Mouse (Mus musculus): ENCODE results near the gene Trib3. TPM values are rescaled to one million over a fixed set of nuclear protein-coding genes. Genes with fewer than 3 reads are reported as not detected.
A peak's percentile ranks its signal among the peaks of the same experiment; 100 is the strongest.

Gene Trib3
- polyA plus RNA-seq, 1 experiment = not detected

DNA sequence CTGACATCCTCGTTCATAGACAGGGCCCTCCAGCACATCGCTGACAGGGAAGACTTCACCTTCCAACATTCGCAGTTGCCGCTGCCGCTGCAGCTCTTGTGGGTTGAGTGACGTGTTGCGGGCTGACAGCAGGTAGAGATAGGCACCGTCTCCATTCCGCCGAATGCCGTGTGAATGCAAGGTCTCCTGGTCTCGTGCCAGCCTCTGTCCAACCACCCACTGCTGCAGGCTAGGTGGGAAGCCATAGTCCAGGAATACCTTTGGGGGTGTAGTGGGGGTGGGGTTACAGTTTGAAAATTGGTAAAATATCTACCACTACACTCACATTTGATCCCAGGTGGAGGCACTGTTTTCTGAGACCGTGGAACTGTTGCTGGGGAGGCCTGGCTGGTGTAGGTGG, 17.7 kb downstream of the Trib3 start:
- no peak overlapping the region for H3K4me3 ChIP-seq (ENCODE audit: insufficient read depth, low read depth, low read length)
- no peak overlapping the region for H3K27ac ChIP-seq (ENCODE audit: insufficient read depth, low read depth, low read length)
- WGBS = 89% methylated on average over 13 of the region's 13 CpGs
- no peak for TF ChIP-seq POLR2A (IDR thresholded peaks at IDR 0.05; ENCODE audit: insufficient read depth, low read depth, low read length)
- peaks cover 18% of the 10 kb centered on the region for H3K4me1 ChIP-seq (ENCODE audit: control insufficient read depth, insufficient read depth, low read length)

DNA sequence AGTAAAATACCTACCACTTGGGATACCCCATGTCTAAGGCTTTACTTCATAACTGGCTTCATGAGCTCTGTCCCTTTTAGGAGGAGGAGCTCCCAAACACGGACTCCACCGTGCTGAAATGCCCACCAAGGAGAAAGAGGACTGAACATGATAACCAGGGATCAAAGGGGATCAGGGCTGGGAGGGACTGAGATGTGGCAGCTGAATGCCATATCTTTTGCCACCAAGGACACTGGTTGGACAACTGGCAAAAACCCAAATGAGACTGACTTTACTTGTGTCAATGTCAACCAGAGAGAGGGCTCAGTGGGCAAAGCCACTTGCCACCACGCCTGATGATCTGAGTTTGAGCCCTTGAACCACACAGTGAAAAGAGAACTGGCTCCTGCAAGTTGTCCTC, 19.0 kb downstream of the Trib3 start:
- no peak overlapping the region for H3K27ac ChIP-seq (ENCODE audit: insufficient read depth, low read depth, low read length)
- no peak overlapping the region for H3K4me3 ChIP-seq (ENCODE audit: insufficient read depth, low read depth, low read length)
- H3K4me1 ChIP-seq (ENCODE audit: control insufficient read depth, insufficient read depth, low read length) = peaks cover 11% of the 10 kb centered on the region
- 86% methylated on average over 3 of the region's 3 CpGs for WGBS
- TF ChIP-seq CTCF (IDR thresholded peaks at IDR 0.05; ENCODE audit: insufficient read depth, low read depth, low read length) (no peak), POLR2A (IDR thresholded peaks at IDR 0.05; ENCODE audit: insufficient read depth, low read depth, low read length) (no peak)

DNA sequence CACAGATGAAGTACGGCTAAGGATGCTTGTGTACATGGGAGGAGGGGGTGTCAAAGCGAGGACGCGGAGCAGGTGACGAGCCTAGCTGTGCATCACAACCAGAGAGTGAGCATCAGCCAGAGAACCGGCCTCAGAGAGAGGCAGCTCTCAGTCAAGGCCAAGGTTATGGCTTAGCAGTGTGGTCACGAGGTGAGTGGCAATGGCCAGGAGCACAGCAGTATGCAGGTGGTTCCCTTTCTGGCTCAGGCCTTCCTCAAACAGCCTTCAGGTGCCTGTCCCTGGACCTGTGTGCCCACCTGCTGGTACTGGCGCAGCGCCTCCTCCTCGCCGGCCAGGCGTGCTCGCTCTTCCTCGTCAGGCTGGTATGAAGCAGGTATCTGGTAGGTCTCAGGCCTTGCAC, 19.9 kb downstream of the Trib3 start:
- peaks cover 11% of the 10 kb centered on the region for H3K4me1 ChIP-seq (ENCODE audit: control insufficient read depth, insufficient read depth, low read length)
- TF ChIP-seq CTCF (IDR thresholded peaks at IDR 0.05; ENCODE audit: insufficient read depth, low read depth, low read length) (no peak), POLR2A (IDR thresholded peaks at IDR 0.05; ENCODE audit: insufficient read depth, low read depth, low read length) (no peak)
- H3K4me3 ChIP-seq (ENCODE audit: insufficient read depth, low read depth, low read length) = no peak overlapping the region
- WGBS = 96% methylated on average over 14 of the region's 14 CpGs
- H3K27ac ChIP-seq (ENCODE audit: insufficient read depth, low read depth, low read length) = no peak overlapping the region

DNA sequence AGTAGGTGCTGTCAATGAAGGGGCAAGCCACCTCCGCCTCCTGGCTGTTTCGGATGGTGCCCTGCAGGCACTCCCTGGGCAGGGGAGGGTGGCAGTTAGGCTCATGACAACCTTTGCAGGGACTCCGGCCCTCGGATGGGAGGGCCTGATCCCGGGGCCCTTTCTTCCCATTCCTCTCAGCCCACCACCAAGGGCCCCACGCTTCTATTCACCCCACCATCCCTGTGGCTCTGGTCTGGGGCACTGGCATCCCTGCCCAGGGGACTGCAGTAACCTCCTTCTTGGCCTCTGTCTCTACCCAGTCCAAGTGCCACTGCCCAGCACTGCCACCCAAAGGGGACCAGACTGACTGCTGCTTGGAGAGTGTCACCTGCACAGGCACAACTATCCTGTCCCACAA, 21.6 kb downstream of the Trib3 start:
- 93% methylated on average over 6 of the region's 6 CpGs for WGBS
- peaks cover 11% of the 10 kb centered on the region for H3K4me1 ChIP-seq (ENCODE audit: control insufficient read depth, insufficient read depth, low read length)
- TF ChIP-seq POLR2A (IDR thresholded peaks at IDR 0.05; ENCODE audit: insufficient read depth, low read depth, low read length) (no peak), CTCF (IDR thresholded peaks at IDR 0.05; ENCODE audit: insufficient read depth, low read depth, low read length) (no peak)
- no peak overlapping the region for H3K4me3 ChIP-seq (ENCODE audit: insufficient read depth, low read depth, low read length)
- H3K27ac ChIP-seq (ENCODE audit: insufficient read depth, low read depth, low read length) = no peak overlapping the region

DNA sequence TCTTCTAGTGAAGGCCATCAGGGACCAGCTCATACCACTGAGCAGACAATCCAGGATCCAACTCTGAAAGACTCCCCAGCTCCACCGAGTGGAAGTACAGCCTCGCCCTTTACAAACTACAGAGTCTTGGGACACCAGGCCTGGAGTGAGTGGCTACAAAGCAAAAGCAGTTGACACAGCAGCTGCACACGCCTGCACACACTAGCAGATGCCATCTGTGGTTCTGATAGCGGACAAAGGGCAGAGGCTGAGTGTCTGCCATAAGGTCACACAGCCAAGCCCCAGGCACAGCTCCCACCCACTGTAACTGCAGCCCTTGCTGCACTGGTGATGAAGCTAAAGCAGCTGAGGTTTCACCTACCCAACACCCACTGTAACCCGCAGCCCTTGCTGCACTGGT, 22.3 kb downstream of the Trib3 start:
- H3K4me1 ChIP-seq (ENCODE audit: control insufficient read depth, insufficient read depth, low read length) = peaks cover 11% of the 10 kb centered on the region
- WGBS = 76% methylated on average over 5 of the region's 5 CpGs
- H3K4me3 ChIP-seq (ENCODE audit: insufficient read depth, low read depth, low read length) = no peak overlapping the region
- peak overlapping the region; percentile 5; the same call in 1 of the 2 replicates for H3K27ac ChIP-seq (ENCODE audit: insufficient read depth, low read depth, low read length)
- TF ChIP-seq CTCF (IDR thresholded peaks at IDR 0.05; ENCODE audit: insufficient read depth, low read depth, low read length) = no peak
- TF ChIP-seq POLR2A (IDR thresholded peaks at IDR 0.05; ENCODE audit: insufficient read depth, low read depth, low read length) = no peak

DNA sequence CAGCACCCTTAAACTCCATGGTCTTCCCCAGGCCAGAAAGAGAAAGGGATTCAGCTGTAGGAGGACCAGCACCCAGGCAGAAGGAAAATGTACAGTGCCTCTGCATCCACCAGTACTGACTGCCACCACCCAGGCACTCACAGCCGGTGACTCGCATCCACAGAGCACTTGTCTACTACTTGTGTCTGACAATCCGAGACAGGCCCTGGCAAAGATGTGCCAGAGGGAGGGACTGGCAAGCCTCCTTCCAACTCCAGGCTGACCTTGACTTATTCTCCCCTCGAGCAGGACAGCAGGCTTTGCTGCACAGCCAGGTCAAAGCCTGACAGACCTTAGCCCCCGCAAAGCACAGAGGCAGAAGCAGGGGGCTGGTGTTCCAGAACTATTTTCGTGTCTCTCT, 26.8 kb downstream of the Trib3 start:
- WGBS = 69% methylated on average over 6 of the region's 6 CpGs
- Histone ChIP-seq H3K27ac (ENCODE audit: insufficient read depth, low read depth, low read length) (no peak overlapping the region), H3K4me3 (ENCODE audit: insufficient read depth, low read depth, low read length) (no peak overlapping the region), H3K4me1 (ENCODE audit: control insufficient read depth, insufficient read depth, low read length) (peaks cover 7% of the 10 kb centered on the region)
- no peak for TF ChIP-seq CTCF (IDR thresholded peaks at IDR 0.05; ENCODE audit: insufficient read depth, low read depth, low read length)
- TF ChIP-seq POLR2A (IDR thresholded peaks at IDR 0.05; ENCODE audit: insufficient read depth, low read depth, low read length) = no peak

DNA sequence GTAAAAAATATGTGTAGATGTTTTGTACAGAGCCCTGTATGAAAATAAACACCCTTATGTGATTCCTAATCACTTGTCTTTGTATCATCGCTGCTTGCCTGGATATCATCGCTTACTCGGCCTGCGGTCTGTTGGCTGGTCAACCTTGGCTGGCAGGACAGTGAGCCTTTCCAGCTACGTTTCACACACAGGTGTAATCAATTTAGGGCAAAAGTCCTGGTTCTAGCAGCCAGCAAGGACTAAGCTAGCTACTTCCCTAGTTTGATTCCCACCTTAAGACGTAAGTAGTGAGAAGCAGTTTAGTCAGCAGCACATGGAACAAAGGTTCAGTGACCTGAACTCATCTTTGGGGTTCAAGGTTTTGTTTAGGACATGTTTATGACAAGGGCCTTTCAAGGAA, 29.9 kb downstream of the Trib3 start:
- WGBS = 93% methylated on average over 6 of the region's 6 CpGs
- Histone ChIP-seq H3K27ac (ENCODE audit: insufficient read depth, low read depth, low read length) (no peak overlapping the region), H3K4me3 (ENCODE audit: insufficient read depth, low read depth, low read length) (no peak overlapping the region), H3K4me1 (ENCODE audit: control insufficient read depth, insufficient read depth, low read length) (no peaks in the 10 kb centered on the region)
- no peak for TF ChIP-seq POLR2A (IDR thresholded peaks at IDR 0.05; ENCODE audit: insufficient read depth, low read depth, low read length)
- no peak for TF ChIP-seq CTCF (IDR thresholded peaks at IDR 0.05; ENCODE audit: insufficient read depth, low read depth, low read length)

DNA sequence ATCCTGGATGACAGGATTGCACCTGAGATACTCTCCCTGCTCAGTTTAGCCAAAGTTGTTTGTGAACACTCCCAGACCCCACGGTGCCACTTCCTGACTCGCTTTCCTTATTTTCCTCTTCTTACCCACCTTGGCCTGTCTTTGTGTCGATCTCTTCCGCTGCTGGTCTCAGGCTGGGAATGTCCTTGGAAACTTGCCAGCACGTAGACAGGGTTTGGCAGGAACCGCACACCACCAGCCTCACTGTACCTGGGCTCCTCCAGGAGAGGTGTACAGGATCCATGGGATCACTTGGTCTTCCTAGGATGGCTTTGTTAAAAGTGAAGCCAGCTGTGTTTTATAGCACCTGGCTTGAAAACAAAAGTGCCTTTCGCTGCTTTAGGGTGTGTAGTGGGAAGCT, 30.8 kb downstream of the Trib3 start:
- no peak overlapping the region for H3K27ac ChIP-seq (ENCODE audit: insufficient read depth, low read depth, low read length)
- WGBS = 63% methylated on average over 7 of the region's 7 CpGs
- no peak for TF ChIP-seq POLR2A (IDR thresholded peaks at IDR 0.05; ENCODE audit: insufficient read depth, low read depth, low read length)
- no peak overlapping the region for H3K4me3 ChIP-seq (ENCODE audit: insufficient read depth, low read depth, low read length)
- no peaks in the 10 kb centered on the region for H3K4me1 ChIP-seq (ENCODE audit: control insufficient read depth, insufficient read depth, low read length)

DNA sequence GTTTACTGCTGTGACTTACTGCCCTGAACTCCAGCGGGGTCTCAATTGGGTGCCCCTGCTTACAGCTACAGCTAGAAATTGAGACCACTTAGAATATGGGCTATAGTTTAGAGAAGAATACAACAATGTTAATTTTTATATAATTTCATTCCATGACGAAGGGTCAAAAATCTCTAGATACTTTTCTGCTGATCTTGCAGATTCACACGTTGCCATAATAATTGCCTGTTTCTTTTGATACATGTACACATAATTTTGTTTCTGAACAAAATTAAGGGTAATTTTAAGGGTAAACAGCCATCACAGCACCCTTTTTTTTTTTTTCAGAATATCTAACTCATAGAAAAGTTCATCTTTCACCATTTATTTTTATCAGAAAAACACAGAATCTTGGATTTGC, 36.6 kb downstream of the Trib3 start:
- no peaks in the 10 kb centered on the region; the same call in 1 of the 2 replicates for H3K4me1 ChIP-seq (ENCODE audit: control insufficient read depth, insufficient read depth, low read length)
- whole genome bisulfite sequencing = 88% methylated on average over 3 of the region's 3 CpGs
- TF ChIP-seq POLR2A (IDR thresholded peaks at IDR 0.05; ENCODE audit: insufficient read depth, low read depth, low read length) (no peak), CTCF (IDR thresholded peaks at IDR 0.05; ENCODE audit: insufficient read depth, low read depth, low read length) (no peak)
- no peak overlapping the region for H3K4me3 ChIP-seq (ENCODE audit: insufficient read depth, low read depth, low read length)
- no peak overlapping the region for H3K27ac ChIP-seq (ENCODE audit: insufficient read depth, low read depth, low read length)

DNA sequence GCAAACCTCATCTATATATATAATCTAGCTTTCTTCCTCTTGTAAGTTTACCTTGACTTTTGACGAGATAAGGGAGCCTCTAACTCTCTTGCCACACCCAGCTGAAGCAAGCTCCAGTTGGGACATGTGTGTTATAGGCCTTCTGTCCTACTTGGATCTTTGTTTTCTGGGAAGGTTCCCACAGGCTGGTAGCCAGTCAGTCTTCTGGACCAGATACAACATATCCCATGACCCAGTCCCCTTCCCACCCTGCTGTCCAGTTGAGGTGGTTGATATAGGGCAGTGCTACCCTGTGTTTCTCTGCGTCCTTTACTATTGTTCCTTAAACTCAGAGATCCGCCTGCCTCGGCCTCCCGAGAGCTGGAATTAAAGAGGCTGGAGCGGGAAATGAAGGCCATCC, 38.4 kb downstream of the Trib3 start:
- Histone ChIP-seq H3K4me3 (ENCODE audit: insufficient read depth, low read depth, low read length) (no peak overlapping the region), H3K4me1 (ENCODE audit: control insufficient read depth, insufficient read depth, low read length) (no peaks in the 10 kb centered on the region; the same call in 1 of the 2 replicates), H3K27ac (ENCODE audit: insufficient read depth, low read depth, low read length) (no peak overlapping the region)
- WGBS = 97% methylated on average over 6 of the region's 6 CpGs
- TF ChIP-seq CTCF (IDR thresholded peaks at IDR 0.05; ENCODE audit: insufficient read depth, low read depth, low read length) (no peak), POLR2A (IDR thresholded peaks at IDR 0.05; ENCODE audit: insufficient read depth, low read depth, low read length) (no peak)
